Mouse (Mus musculus) ovary, adult 18-20 months (tissue): ENCODE results near the gene Padi2.
A peak's percentile ranks its signal among the peaks of the same experiment; 100 is the strongest.

ENCODE experiments used
- DNase-seq: peaks from one replicate; pipeline ENCODE4 v3.0.0; 2022; ENCODE audit warnings: low spot score, mixed read lengths

Gene Padi2

GRCm38 (mm10) chr4:140906076-140906826 lies at the start of gene Padi2:
Gene Padi2, plus strand, starts transcription at chr4:140906344.
- DNase-seq: peak; percentile 32

DNA sequence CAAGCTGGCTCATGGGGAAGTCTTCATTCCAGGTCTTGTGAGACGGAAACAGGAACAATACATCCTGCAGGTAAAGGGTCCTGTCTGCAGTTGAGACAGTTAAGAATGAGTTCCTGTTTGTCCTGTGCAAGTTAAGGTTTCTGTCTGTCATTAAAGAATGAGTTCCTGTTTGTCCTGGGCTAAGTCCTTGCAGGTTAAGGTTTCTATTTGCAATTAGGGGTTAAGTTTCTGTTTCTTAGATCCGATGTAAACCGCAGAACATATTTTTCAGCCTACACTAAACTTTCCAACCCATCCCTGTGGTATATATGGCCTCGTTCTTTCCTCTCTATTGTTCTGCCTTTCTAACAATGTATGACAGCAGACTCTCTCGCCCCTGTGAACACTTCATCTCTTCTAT lies 49.1 kb upstream of the Padi2 start:
- DNase-seq: no peak

DNA sequence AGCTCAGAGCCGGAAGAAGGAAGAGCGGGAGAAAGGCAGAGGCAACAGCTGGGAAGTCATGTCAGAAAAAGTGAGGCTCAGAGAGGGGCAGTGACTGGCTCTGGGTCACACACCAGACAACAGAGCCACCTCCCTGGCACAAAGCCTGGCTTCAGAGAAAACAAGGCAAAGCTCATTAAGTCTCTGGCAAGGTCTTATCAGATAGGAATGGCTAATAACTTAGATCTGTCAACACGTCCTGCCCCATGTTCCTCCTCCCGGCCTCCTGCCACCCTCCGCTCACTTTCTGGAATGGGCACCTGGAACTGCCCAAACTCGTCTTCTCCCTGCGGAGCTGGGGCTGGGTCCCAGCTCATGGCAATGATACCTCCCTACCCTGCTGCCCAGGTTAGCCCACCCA lies 48.3 kb upstream of the Padi2 start:
- DNase-seq: no peak

DNA sequence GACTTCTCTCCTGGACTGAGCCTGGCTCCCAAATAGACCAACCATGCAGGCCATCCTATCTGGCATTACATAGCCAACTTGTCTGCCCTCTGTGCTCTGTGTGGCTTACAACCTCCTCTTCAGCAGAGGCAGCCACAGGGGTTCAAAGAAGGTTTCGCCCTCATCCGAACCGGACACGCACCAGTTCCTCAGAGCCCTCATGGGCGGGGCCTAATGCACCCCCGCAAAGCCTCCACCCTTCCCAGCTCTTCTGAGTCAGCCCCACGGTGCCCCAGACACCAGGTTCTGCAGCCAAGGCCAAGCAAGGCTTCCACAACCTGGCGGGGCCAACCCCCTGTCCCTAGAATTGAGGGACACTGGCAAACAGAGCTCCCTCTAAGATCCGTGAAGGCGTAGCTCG lies 46.9 kb upstream of the Padi2 start:
- DNase-seq: no peak

DNA sequence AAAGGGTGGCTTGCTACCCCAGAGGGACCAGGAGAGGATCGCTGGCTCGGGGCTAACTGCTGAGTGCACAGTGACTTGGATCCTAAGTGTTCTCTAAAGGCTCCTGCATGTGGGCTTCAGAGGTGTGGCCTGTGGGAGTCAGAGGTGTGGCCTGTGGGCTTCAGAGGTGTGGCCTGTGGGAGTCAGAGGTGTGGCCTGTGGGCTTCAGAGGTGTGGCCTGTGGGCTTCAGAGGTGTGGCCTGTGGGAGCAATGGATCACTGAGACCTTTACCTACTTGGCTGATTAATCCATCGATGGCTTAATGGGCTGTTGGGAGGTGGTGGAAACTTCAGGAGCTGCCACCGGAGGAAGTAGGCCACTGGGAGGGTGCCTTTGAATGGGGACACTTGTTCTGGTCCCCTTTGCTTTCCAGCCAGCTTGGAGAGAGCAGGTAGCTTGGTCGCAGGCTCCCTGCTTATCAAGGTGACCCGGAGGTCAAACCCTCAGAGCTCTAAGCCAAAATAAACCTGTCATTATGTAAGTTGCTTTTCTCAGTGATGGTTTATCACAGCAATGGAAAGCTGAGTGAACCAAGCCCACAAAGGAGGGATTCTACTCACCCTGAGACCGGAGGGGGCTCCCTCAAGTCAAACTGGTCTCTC lies 45.9 kb upstream of the Padi2 start:
- DNase-seq: no peak

GRCm38 (mm10) chr4:140860767-140861147 lies 45.4 kb upstream of the Padi2 start:
- no peak for DNase-seq

GRCm38 (mm10) chr4:140862036-140862650 lies 44.0 kb upstream of the Padi2 start:
- no peak for DNase-seq

DNA sequence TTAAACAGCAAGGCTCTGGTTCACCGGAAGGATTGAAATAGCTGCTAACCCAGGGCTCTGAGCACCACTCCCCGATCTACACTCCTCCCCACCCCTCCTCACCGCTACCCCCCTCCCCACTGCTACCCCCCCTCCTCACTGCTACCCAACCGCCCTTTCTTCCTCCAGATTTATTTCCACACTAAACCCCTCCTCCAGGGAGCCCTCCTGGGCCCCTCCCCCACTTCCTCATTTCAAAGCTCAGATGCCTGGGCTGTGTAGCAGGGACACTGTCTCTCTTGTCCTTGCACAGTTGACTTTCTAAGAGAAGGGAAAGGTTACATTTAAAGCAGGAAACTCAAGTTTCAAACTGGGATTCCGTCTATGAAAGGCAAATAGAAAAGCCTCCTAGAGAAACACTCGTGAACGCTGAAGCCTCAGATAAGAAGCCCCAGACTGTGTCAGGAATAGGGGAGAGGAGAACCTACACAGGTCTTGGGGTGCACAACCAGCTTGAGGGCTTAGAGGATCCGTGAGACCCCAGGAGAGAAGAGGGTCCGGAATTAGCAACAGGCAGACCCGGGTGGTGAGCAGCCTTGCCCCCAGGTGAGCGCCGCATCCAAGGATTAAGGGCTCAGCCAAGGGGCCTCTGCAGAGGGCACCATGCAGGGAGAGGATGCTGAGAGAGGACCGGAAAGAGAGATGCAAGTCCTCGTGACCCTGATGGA lies 37.5 kb upstream of the Padi2 start:
- DNase-seq: no peak

- no peak for DNase-seq
These were observed 36.2 kb upstream of the Padi2 start for GRCm38 (mm10) chr4:140869945-140870344.

DNA sequence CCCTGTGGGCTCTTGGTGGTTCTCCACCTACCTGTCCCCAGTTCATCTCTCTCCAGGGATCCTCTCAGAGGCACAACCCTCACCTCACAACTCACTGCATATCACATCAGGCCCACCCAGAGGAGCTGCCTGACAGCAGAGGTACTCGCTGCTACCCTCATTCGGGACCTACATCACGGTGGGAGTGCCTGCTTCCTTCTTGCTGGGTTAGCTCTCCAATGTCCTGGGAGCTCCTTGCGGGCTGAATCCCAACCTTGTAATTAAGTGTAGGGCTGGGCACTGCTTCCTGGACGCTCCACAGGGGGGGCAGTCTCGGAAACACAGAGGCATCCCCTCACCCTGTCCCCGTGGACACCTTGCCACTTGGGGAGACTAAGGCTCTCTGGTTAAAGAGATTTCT lies 35.3 kb upstream of the Padi2 start:
- DNase-seq: no peak

DNA sequence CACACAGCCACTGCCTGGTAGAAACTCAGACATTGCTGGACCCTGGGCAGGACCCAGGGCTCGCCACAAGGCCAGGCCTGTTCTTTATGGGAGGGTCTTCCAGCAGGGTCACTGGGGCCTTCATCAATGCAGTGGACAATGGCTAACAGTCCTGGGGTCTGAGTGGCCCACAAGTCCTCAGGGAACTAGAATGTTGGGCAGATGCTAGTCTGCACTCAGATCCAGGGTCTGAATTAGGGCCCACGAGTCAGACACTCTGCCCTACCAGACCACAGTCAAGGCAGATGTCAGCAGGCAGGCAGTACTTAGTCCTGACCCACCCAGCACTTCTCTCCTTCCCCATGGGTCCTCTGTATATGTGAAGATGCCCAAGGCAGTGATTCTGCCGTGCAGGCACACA lies 34.8 kb upstream of the Padi2 start:
- DNase-seq: no peak

- DNase-seq: no peak
These were observed 34.1 kb upstream of the Padi2 start for GRCm38 (mm10) chr4:140871851-140872685.

GRCm38 (mm10) chr4:140872686-140872992 lies 33.5 kb upstream of the Padi2 start:
- DNase-seq: no peak

- DNase-seq: no peak
These were observed 33.1 kb upstream of the Padi2 start for GRCm38 (mm10) chr4:140873011-140873410.

GRCm38 (mm10) chr4:140876161-140876560 lies 30.0 kb upstream of the Padi2 start:
- no peak for DNase-seq

DNA sequence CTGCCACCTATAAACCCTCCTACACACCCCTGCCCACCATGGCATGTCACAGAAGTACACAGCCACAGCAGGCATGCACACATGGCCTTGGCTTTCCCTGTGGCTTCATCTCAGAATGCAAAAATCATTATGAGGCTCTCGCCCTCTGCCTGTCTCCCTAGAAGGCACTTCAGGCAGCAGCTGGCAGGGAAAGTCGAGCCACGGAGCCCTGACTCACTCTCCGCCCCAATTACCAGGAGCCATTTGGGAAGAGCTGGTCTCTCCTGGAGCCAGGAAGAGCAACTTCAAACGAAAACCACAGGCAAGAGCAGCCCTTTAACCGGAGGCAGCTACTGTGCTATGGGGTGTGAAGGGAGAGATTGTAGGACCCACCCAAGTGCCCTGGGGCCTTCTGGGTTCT lies 29.5 kb upstream of the Padi2 start:
- DNase-seq: no peak

DNA sequence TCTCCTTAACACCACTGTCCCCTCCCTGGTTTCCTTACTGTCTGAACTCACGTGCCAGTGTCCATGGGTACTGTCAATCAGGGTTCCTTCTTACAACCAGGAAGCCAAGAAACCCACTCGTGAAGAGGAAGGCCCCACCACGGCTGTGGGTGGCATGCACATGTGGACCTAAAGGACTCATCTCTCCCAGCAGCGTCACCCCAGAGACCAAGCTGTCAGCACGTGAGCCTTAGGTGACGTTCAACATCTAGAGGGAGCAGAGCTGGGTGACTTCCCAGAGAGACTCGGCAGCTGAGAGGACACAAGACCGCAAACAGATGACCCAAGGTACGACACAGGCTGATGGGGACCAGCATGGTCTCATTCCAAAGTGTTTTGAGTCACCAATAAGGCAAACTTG lies 28.7 kb upstream of the Padi2 start:
- DNase-seq: no peak

DNA sequence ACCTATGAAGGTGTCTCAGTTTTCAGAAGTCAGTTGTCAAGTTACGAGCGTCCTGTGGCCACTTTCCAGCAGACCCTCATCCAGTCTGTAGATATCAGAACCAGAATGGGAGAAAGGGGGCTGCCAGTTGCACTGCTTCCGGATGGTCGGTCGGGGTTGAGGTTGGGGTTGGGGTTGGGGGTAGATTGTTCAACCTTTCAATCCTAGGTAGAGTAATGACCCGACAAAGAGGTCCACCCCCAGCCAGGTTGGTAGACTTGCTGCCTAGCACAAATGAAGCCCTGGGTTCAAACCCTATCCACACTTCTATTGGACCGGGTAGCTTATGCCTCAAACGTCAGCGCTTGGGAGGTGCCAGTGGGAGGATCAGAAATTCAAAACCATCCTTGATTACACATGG lies 27.5 kb upstream of the Padi2 start:
- no peak for DNase-seq

DNA sequence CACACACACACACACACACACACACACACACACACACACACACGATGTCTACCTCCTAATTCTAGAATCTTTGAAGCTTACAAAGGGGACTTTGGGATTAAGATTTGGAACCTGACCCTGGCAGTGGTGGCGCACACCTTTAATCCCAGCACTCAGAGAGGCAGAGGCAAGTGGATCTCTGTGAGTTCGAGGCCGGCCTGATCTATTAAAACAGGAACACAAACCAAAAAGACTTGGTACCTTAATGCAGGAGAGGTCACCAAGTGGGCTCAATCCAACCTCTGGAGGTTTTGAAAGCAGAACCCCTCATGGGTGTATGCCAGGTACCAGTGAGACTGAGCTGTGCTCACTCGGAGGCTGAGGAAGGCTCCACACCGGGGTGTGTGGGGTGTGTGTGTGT lies 27.0 kb upstream of the Padi2 start:
- no peak for DNase-seq

- no peak for DNase-seq
These were observed 26.4 kb upstream of the Padi2 start for GRCm38 (mm10) chr4:140879739-140880138.

GRCm38 (mm10) chr4:140880207-140880606 lies 25.9 kb upstream of the Padi2 start:
- DNase-seq: no peak

DNA sequence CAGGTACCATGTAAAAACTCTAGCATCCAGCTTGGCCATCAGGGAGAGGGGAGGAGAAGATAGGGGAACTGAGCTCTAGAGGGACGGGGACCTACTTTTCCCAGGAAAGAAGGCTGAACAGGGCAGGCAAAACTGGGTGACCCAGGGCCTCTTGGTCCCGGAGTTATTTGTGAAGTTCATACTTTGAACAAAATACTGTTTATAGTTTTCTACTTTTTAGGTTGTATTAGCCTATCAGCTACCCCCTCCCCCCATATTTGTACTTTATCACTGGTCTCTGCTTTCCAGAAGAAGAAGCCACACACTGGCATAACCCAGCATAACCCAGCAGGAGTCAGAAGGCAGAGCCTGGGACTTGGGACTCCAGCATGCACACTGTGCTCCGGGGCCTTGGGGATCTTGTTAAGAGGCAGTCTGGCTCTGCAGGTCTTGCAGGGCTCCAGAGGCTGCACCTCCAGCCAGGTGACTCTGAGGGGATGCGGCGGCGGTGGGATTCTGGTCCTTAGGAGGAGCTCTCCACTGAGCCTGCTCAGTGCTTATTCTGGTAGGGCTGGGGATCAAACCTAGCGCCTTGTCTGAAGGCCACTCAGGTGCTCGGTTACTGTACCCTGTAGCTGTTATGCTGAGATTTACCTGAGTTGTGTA lies 25.0 kb upstream of the Padi2 start:
- DNase-seq: no peak
